Mouse (Mus musculus) hindbrain, postnatal 0 days (tissue): ENCODE results near the gene Yif1a. TPM values are rescaled to one million over a fixed set of nuclear protein-coding genes. Genes with fewer than 3 reads are reported as not detected.
"Not testable (repeated sequence)": the region's sequence is repeated elsewhere in the genome, so short reads cannot be mapped to it uniquely, and the experiment has no call there.

Source experiments
- ATAC-seq: fragments of 200-750 bp; cut with Nextera tagmentation; 2 replicates; pipeline ENCODE4 v1.8.0; 2017; ENCODE audit warnings: mild to moderate bottlenecking, moderate TSS enrichment, moderate library complexity
- DNase-seq: peaks from one replicate; pipeline ENCODE4 v3.0.0-alpha.2; 2015; ENCODE audit warnings: low spot score
- H3K27ac ChIP-seq: fragments of 300-500 bp; sonication (generic); 2 replicates; pipeline ENCODE4 v1.5.1; 2014; ENCODE audit warnings: mild to moderate bottlenecking
- H3K27me3 ChIP-seq: fragments of 300-500 bp; sonication (generic); 2 replicates; pipeline ENCODE4 v1.6.1; 2014; ENCODE audit warnings: low read length, mixed read lengths; ENCODE audit not compliant: insufficient read depth
- H3K36me3 ChIP-seq: fragments of 300-500 bp; sonication (generic); 2 replicates; pipeline ENCODE4 v1.6.1; 2014; ENCODE audit warnings: low read length, mixed read lengths; ENCODE audit not compliant: insufficient read depth
- H3K4me1 ChIP-seq: fragments of 300-500 bp; sonication (generic); 2 replicates; pipeline ENCODE4 v1.6.1; 2014; ENCODE audit warnings: antibody characterized with exemption, low read length, mixed read lengths; ENCODE audit not compliant: insufficient read depth
- H3K4me2 ChIP-seq: fragments of 300-500 bp; sonication (generic); 2 replicates; pipeline ENCODE4 v1.6.1; 2014; ENCODE audit warnings: low read depth, mild to moderate bottlenecking, low read length, moderate library complexity, mixed read lengths
- H3K4me3 ChIP-seq: fragments of 300-500 bp; sonication (generic); 2 replicates; pipeline ENCODE4 v1.5.1; 2014; ENCODE audit warnings: low read length
- H3K9ac ChIP-seq: fragments of 300-500 bp; sonication (generic); replicated peaks from 2 replicates; pipeline ENCODE4 v1.6.1; 2014; ENCODE audit warnings: mild to moderate bottlenecking, low read length, moderate library complexity, mixed read lengths
- H3K9me3 ChIP-seq: fragments of 300-500 bp; sonication (generic); 2 replicates; pipeline ENCODE4 v1.6.1; 2016; ENCODE audit warnings: low read length, mixed read lengths
- CTCF ChIP-seq: IDR thresholded peaks from 2 replicates; pipeline ENCODE4 v1.5.1; 2016; ENCODE audit warnings: antibody characterized with exemption, control low read depth, low read depth
- WGBS: fragments of 180-500 bp; shearing (Covaris S2); extraction: QIAGEN DNeasy Blood & Tissue Kit; methylation state at CpG from one replicate; pipeline ENCODE4 v1.1.7; 2014; 5-methylcytosine and 5-hydroxymethylcytosine counted together
- polyA plus RNA-seq: library from polyadenylated mRNA; unstranded; fragments of >200 nt; fragmentation: Nextera tagmentation; extraction: Ambion mirVana; gene quantifications from 2 replicates; pipeline ENCODE4 v1.2.1, GENCODE M21; 2015
- total RNA-seq: library from RNA; depleted of rRNA; stranded (reverse); fragments of >200 nt; gene quantifications from 2 replicates; pipeline ENCODE4 v1.2.3, GENCODE M21; 2014

Yif1a gene
- total and polyA plus RNA-seq, 2 experiments from 2014 or later = 68.0 to 69.0 TPM

- no peak for TF ChIP-seq CTCF
- Histone ChIP-seq H3K27ac (peak within 1 kb of the TSS; percentile 71), H3K9ac (peak within 1 kb of the TSS; percentile 86), H3K36me3 (0 out of 2 replicates have a peak, but pooled peaks cover under 1% of the 10 kb centered on the region), H3K27me3 (no peaks in the 10 kb centered on the region), H3K4me3 (peak within 1 kb of the TSS; percentile 69), H3K9me3 (no peaks in the 10 kb centered on the region), H3K4me1 (peaks cover 13% of the 10 kb centered on the region; the same call in 1 of the 2 replicates), H3K4me2 (peak within 1 kb of the TSS; percentile 67)
- peak; percentile 60 for DNase-seq
- under 1% methylated on average over 65 of the region's 69 CpGs for WGBS
- ATAC-seq = no peak
These were observed 3.0 kb upstream of the Yif1a start, which contains the start of gene Tmem151a for GRCm38 (mm10) chr19:5085145-5085863. Gene Tmem151a (minus strand): TSS chr19:5085531.

GRCm38 (mm10) chr19:5086533-5086932, 1.8 kb upstream of the Yif1a start:
- H3K27ac ChIP-seq, H3K36me3 ChIP-seq, ATAC-seq, H3K9me3 ChIP-seq, H3K27me3 ChIP-seq, H3K9ac ChIP-seq, DNase-seq, H3K4me2 ChIP-seq, H3K4me3 ChIP-seq: not testable (repeated sequence)
- peak; percentile 48 for TF ChIP-seq CTCF
- H3K4me1 ChIP-seq = peaks cover 13% of the 10 kb centered on the region; the same call in 1 of the 2 replicates
- 53% methylated on average over 4 of the region's 4 CpGs for WGBS

GRCm38 (mm10) chr19:5089324-5089723, 986 bp downstream of the Yif1a start:
- peaks cover 20% of the 10 kb centered on the region for H3K4me1 ChIP-seq
- no peak for ATAC-seq
- H3K27me3 ChIP-seq = no peaks in the 10 kb centered on the region

GRCm38 (mm10) chr19:5092083-5092482, 3.7 kb downstream of the Yif1a start:
- Histone ChIP-seq H3K4me2 (no peak overlapping the region), H3K4me3 (no peak overlapping the region), H3K9me3 (no peaks in the 10 kb centered on the region), H3K9ac (no peak overlapping the region), H3K27ac (no peak overlapping the region), H3K4me1 (peaks cover 44% of the 10 kb centered on the region), H3K36me3 (peaks cover 16% of the 10 kb centered on the region; the same call in 1 of the 2 replicates), H3K27me3 (no peaks in the 10 kb centered on the region)
- ATAC-seq = no peak
- no peak for TF ChIP-seq CTCF
- WGBS = 79% methylated on average over 10 of the region's 10 CpGs
- no peak for DNase-seq

More at GRCm38 (mm10) chr19:5089324-5089723, 986 bp downstream of the Yif1a start:
- TF ChIP-seq CTCF = no peak
- Histone ChIP-seq H3K27ac (no peak overlapping the region; the same call in 1 of the 2 replicates), H3K9me3 (no peaks in the 10 kb centered on the region), H3K4me3 (peak overlapping the region; percentile 72), H3K9ac (peak overlapping the region; percentile 58; the same call in 1 of the 2 replicates), H3K4me2 (peak overlapping the region; percentile 64), H3K36me3 (peaks cover 16% of the 10 kb centered on the region; the same call in 1 of the 2 replicates)
- DNase-seq = no peak
- 96% methylated on average over 4 of the region's 4 CpGs for WGBS

GRCm38 (mm10) chr19:5093481-5094242, 5.3 kb downstream of the Yif1a start:
- Histone ChIP-seq H3K27me3 (no peaks in the 10 kb centered on the region), H3K9ac (no peak overlapping the region), H3K4me2 (peak overlapping the region; percentile 85), H3K36me3 (peaks cover 16% of the 10 kb centered on the region; the same call in 1 of the 2 replicates), H3K4me3 (0 out of 2 replicates have a peak overlapping the region, but pooled peaks have one; percentile 28), H3K9me3 (no peaks in the 10 kb centered on the region), H3K27ac (peak overlapping the region; percentile 94), H3K4me1 (peaks cover 41% of the 10 kb centered on the region)
- peak; percentile 0; the same call in 1 of the 2 replicates for ATAC-seq
- TF ChIP-seq CTCF = no peak
- DNase-seq = no peak
- 69% methylated on average over 12 of the region's 12 CpGs for WGBS

- ATAC-seq (peak; percentile 76), DNase-seq (peak; percentile 97)
- peak overlapping the region; percentile 94 for H3K27ac ChIP-seq
- peaks cover 39% of the 10 kb centered on the region for H3K4me1 ChIP-seq
- peak; percentile 91 for TF ChIP-seq CTCF
- peak overlapping the region; percentile 85 for H3K4me2 ChIP-seq
- no peaks in the 10 kb centered on the region for H3K9me3 ChIP-seq
- no peaks in the 10 kb centered on the region for H3K27me3 ChIP-seq
- peak overlapping the region; percentile 28 for H3K4me3 ChIP-seq
- under 1% methylated on average over 21 of the region's 21 CpGs for WGBS
- H3K36me3 ChIP-seq = peaks cover 16% of the 10 kb centered on the region; the same call in 1 of the 2 replicates
- H3K9ac ChIP-seq = peak overlapping the region; percentile 39
These were observed 5.9 kb downstream of the Yif1a start for GRCm38 (mm10) chr19:5094243-5094632.
